Mouse (Mus musculus) forebrain, embryonic 14.5 days (tissue): ENCODE measurements around the gene Prap1. TPM values are rescaled to one million over a fixed set of nuclear protein-coding genes. Genes with fewer than 3 reads are reported as not detected.
A peak's percentile ranks its signal among the peaks of the same experiment; 100 is the strongest.
"Not testable (repeated sequence)": the region's sequence is repeated elsewhere in the genome, so short reads cannot be mapped to it uniquely, and the experiment has no call there.

ENCODE experiments used
- ATAC-seq: fragments of 200-750 bp; cut with Nextera tagmentation; 2 replicates; pipeline ENCODE4 v1.8.0; 2017; ENCODE audit warnings: mild to moderate bottlenecking, moderate library complexity
- DNase-seq: peaks from one replicate; pipeline ENCODE4 v3.0.0-alpha.2; 2015; ENCODE audit warnings: low spot score
- H3K27ac ChIP-seq: fragments of 300-500 bp; sonication (generic); 2 replicates; pipeline ENCODE4 v1.5.1; 2014; ENCODE audit warnings: low read depth, mild to moderate bottlenecking, control low read depth, low read length, moderate library complexity
- H3K27me3 ChIP-seq: fragments of 300-500 bp; sonication (generic); replicated peaks from 2 replicates; pipeline ENCODE4 v1.6.1; 2014; ENCODE audit warnings: low read length, control low read depth, mixed read lengths; ENCODE audit not compliant: control insufficient read depth, insufficient read depth
- H3K36me3 ChIP-seq: fragments of 300-500 bp; sonication (generic); 2 replicates; pipeline ENCODE4 v1.6.1; 2014; ENCODE audit warnings: low read length, control low read depth; ENCODE audit not compliant: control insufficient read depth, insufficient read depth
- H3K4me1 ChIP-seq: fragments of 300-500 bp; sonication (generic); 2 replicates; pipeline ENCODE4 v1.6.1; 2014; ENCODE audit warnings: antibody characterized with exemption, low read length, control low read depth; ENCODE audit not compliant: control insufficient read depth, insufficient read depth
- H3K4me2 ChIP-seq: fragments of 300-500 bp; sonication (generic); 2 replicates; pipeline ENCODE4 v1.6.1; 2014; ENCODE audit warnings: mild to moderate bottlenecking, control low read depth, low read length
- H3K4me3 ChIP-seq: fragments of 300-500 bp; sonication (generic); 2 replicates; pipeline ENCODE4 v1.5.1; 2014; ENCODE audit warnings: low read depth, low read length, control low read depth
- H3K9ac ChIP-seq: fragments of 300-500 bp; sonication (generic); 2 replicates; pipeline ENCODE4 v1.6.1; 2014; ENCODE audit warnings: mild to moderate bottlenecking, low read length, control low read depth, moderate library complexity
- H3K9me3 ChIP-seq: fragments of 300-500 bp; sonication (generic); replicated peaks from 2 replicates; pipeline ENCODE4 v1.6.1; 2016; ENCODE audit warnings: low read length, control low read depth, mixed read lengths; ENCODE audit not compliant: control insufficient read depth
- WGBS: fragments of 180-500 bp; shearing (Covaris S2); extraction: QIAGEN DNeasy Blood & Tissue Kit; methylation state at CpG from one replicate; pipeline ENCODE4 v1.1.7; 2014; 5-methylcytosine and 5-hydroxymethylcytosine counted together
- polyA plus RNA-seq: library from polyadenylated mRNA; unstranded; fragments of >200 nt; fragmentation: Nextera tagmentation; extraction: Ambion mirVana; gene quantifications from 2 replicates; pipeline ENCODE4 v1.2.1, GENCODE M21; 2014

Prap1 gene
- polyA plus RNA-seq, 1 experiment from 2014 or later: not detected

DNA sequence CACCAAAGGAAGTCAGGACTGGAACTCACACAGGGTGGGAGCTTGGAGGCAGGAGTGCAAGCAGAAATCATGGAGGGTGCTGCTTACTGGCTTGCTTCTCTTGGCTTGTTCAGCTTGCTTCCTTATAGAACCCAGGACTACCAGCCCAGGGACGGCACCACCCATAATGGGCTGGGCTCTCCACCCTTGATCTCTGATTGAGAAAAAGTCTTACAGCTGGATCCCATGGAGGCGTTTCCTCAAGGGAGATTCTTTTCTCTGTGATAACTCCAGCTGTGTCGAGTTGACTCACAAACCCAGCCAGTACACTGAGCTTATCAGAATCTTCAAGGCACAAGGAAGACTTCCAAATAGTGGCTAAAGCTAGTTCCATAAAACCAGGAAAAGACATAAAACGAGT is 29.6 kb downstream of the Prap1 start:
- no peak overlapping the region for H3K4me2 ChIP-seq

DNA sequence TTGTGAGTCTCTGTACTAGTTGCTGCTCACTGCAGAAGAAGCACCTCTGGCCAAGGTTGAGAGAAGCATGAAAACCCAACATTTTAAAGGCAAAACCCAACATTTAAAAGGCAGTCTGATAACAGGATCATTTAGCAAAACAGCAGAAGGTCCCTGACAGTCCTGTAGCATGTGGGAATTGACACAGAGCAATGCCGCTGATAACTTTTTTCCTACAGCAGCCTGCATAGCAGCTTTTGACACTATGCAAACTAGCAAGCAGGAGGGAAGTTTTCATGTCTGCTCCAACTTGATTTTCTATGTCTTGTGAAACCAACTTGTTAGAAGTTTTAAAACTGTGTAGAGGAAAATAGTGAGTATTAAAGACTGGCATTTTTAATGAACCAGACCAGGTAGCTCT is 31.2 kb downstream of the Prap1 start:
- no peaks in the 10 kb centered on the region for H3K27me3 ChIP-seq
- H3K4me3 ChIP-seq: no peak overlapping the region
- ATAC-seq: no peak
- WGBS: 86% methylated on average over 1 of the region's 1 CpGs
- H3K27ac ChIP-seq: no peak overlapping the region
- no peaks in the 10 kb centered on the region for H3K4me1 ChIP-seq
- no peak overlapping the region for H3K4me2 ChIP-seq
- no peak for DNase-seq
- no peaks in the 10 kb centered on the region for H3K9me3 ChIP-seq
- no peaks in the 10 kb centered on the region for H3K36me3 ChIP-seq
- H3K9ac ChIP-seq: no peak overlapping the region

More for the DNA sequence above, 29.6 kb downstream of the Prap1 start:
- DNase-seq (no peak), ATAC-seq (no peak)
- H3K27me3 ChIP-seq: no peaks in the 10 kb centered on the region
- 37% methylated on average over 4 of the region's 4 CpGs for WGBS
- H3K9me3 ChIP-seq: no peaks in the 10 kb centered on the region
- H3K4me3 ChIP-seq: no peak overlapping the region
- H3K36me3 ChIP-seq: no peaks in the 10 kb centered on the region
- H3K27ac ChIP-seq: no peak overlapping the region
- no peaks in the 10 kb centered on the region for H3K4me1 ChIP-seq
- no peak overlapping the region for H3K9ac ChIP-seq

DNA sequence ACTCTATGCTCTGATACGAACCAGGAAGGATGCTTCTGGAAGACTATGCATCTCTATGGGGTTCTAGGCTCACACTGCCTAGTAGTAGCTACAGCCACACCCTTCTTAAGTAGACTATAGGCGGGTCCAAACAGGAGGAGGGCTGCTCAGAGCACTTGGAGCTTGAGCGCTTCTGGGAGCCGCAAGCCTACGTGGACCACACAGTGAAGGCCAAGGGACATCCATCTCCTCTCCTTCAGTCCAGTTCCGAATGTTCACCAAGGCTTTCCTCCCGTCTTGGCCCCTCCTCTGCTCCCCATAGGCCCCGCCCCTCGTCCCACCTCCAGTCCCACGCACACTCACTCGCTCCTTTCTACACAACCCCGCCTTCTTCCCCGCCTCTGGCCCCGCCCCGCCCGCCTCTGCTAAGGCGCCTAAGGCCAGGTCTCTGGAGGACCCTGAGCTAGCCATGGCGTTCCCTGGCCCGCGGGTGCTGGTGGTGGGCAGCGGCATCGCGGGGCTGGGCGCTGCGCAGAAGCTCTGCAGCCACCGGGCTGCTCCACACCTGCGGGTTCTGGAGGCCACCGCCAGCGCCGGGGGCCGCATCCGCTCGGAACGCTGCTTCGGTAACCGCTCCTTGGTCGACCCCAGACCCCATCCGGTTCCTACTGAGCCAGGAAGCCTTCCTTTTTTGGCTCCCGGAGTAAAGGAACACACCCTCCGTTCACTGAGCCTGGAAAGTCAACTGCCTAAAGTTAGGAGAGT is 32.3 kb downstream of the Prap1 start:
- no peaks in the 10 kb centered on the region for H3K27me3 ChIP-seq
- WGBS: 2% methylated on average over 40 of the region's 40 CpGs
- ATAC-seq: peak; percentile 97

DNA sequence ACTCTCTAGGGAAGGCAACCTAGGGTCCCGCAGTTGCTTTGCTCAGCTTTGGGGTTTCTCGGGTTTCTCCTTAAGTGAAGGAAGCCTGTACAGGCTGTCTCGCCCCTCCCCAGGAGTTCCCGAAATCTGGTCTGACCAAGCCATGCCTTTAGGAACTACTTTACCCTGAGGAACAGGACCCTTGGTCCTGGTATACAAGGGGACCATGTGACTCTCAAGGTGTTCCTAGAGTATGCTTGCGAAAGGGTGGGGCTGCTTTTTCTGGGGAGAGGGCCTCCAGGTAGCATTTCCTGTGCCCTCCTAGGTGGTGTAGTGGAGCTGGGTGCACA is 32.8 kb downstream of the Prap1 start:
- H3K9ac ChIP-seq: peak overlapping the region; percentile 82
- no peak; the same call in 1 of the 2 replicates for ATAC-seq

More for the DNA sequence above, 32.3 kb downstream of the Prap1 start:
- peak; percentile 90 for DNase-seq
- H3K36me3 ChIP-seq: no peaks in the 10 kb centered on the region
- H3K9me3 ChIP-seq: no peaks in the 10 kb centered on the region
- H3K27ac ChIP-seq: no peak overlapping the region
- H3K9ac ChIP-seq: peak overlapping the region; percentile 82
- H3K4me1 ChIP-seq: no peaks in the 10 kb centered on the region
- peak overlapping the region; percentile 67 for H3K4me3 ChIP-seq
- peak overlapping the region; percentile 82 for H3K4me2 ChIP-seq

DNA sequence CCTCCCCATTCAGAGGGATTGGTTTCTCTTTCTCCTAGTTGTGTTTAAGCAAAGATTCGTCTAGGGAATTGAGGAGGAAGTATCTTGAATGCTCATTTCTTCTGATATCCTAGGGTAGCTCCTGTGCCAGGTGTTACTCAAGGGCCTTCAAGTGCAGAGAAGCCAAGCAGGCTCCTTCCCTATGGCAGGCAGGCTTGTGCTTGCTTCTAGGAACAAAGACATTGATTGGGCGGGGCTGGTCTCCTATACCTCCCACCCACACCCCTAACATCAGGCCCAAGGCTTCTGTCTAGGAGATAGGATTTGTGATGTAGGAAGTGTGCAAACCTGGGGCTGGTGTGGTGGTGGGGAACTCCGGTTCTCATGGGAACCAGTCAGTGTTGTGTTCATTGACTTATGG is 33.7 kb downstream of the Prap1 start:
- Histone ChIP-seq H3K4me2 (no peak overlapping the region), H3K27ac (no peak overlapping the region), H3K9ac (no peak overlapping the region), H3K27me3 (no peaks in the 10 kb centered on the region), H3K4me1 (no peaks in the 10 kb centered on the region), H3K36me3 (no peaks in the 10 kb centered on the region), H3K9me3 (no peaks in the 10 kb centered on the region), H3K4me3 (no peak overlapping the region)
- ATAC-seq (no peak), DNase-seq (no peak)
- WGBS: 89% methylated on average over 3 of the region's 3 CpGs

More for the DNA sequence above, 32.8 kb downstream of the Prap1 start:
- Histone ChIP-seq H3K4me1 (no peaks in the 10 kb centered on the region), H3K4me2 (peak overlapping the region; percentile 82), H3K36me3 (no peaks in the 10 kb centered on the region), H3K27ac (no peak overlapping the region), H3K9me3 (no peaks in the 10 kb centered on the region), H3K27me3 (no peaks in the 10 kb centered on the region), H3K4me3 (peak overlapping the region; percentile 67)
- 10% methylated on average over 5 of the region's 5 CpGs for WGBS
- no peak for DNase-seq

DNA sequence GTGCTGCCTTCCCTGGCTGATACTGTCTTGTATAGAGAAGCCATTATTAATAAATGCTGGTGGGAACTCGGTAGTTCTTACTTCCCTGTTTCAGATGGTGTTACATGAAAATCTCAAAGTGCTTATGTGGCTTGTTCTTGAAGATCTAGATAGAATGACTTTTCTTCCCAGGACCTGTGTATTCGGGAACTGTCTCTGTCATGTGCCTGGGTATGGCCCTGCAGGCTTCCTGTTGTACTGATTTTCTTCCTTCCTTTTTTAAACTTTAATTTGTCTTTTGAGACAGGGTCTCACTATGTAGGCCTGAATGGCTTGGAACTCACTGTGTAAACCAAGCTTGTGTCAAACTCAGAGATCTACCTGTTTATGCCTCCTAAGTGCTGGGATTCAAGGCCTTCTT is 34.7 kb downstream of the Prap1 start:
- DNase-seq: no peak
- ATAC-seq: no peak
- Histone ChIP-seq H3K4me3 (no peak overlapping the region), H3K36me3 (no peaks in the 10 kb centered on the region), H3K9ac (no peak overlapping the region), H3K27me3 (no peaks in the 10 kb centered on the region), H3K27ac (no peak overlapping the region), H3K4me2 (no peak overlapping the region), H3K4me1 (no peaks in the 10 kb centered on the region), H3K9me3 (no peaks in the 10 kb centered on the region)
- WGBS: 89% methylated on average over 2 of the region's 2 CpGs

DNA sequence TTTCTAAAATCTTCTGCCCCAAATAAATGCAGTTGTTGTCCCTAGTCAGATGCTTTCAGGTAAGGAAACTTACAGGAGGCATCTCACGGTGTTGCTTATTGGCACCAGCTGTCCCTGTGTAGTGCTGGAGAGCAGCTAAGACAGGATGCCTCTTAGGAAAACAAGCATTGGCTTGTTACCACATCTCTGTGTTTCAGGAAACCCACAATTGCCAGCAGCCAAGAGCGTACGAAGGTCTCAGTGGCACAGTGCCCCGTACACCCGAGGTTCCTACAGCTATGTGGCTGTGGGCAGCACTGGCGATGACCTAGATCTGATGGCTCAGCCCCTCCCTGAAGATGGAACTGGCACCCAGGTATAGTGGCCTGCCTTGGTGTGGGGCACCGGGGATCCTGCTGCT is 39.0 kb downstream of the Prap1 start:
- not testable (repeated sequence) for H3K4me2 ChIP-seq, ATAC-seq, H3K9me3 ChIP-seq, H3K9ac ChIP-seq, H3K4me3 ChIP-seq, DNase-seq, H3K36me3 ChIP-seq, H3K27ac ChIP-seq, H3K27me3 ChIP-seq, H3K4me1 ChIP-seq
- WGBS: 83% methylated on average over 7 of the region's 7 CpGs

DNA sequence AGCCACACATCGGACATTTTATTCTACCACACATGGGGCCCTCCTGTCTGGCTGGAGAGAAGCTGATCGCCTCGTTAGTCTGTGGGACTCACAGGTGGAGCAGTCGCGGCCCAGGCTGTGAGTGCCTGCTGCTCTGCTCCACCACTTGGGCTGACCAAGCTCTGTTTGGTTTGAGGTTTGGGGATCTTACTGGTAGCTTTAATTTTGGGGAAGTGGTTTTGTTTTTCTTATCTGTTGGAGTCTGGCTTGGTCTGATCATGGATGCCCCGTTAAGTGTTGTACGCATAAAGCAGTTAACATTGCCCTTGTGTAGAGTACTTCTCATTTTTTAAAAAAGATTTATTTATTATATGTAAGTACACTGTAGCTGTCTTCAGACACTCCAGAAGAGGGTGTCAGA is 40.8 kb downstream of the Prap1 start:
- ATAC-seq, H3K4me2 ChIP-seq, H3K4me3 ChIP-seq, H3K27me3 ChIP-seq, H3K27ac ChIP-seq, H3K9ac ChIP-seq, H3K9me3 ChIP-seq, H3K4me1 ChIP-seq, H3K36me3 ChIP-seq, DNase-seq: not testable (repeated sequence)
- 90% methylated on average over 4 of the region's 7 CpGs for WGBS

DNA sequence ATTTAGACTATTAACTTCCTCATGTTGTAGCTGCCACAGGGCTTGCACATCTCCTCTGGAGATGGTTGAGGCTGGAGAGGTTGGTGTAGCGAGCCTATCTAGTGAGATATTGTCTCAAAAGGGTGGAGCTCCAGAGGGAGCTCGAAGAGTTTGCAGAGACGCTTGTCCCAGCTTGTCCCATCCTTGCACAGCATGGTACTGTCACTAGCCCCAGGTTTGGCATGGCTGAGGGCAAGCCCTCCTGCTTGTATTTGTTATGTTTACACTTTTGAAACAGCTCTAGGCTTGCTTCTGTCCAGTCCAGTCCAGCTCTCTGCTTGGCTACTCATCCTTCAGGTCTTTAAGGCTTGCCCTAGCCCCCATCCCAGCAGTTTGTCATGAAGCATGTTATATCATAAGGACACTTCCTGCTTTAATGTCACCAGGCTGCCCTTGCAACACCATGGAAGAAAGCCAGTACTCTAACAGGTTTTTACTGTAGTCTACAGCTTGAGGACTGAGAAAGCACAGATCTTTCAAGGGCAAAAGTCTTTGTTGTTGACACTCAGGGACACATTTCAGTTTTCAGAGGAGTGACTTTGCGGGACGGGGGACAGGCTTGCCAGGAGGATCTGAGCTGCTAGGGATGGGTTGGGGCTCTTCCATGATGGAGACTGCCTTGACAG is 42.0 kb downstream of the Prap1 start:
- DNase-seq (no peak), ATAC-seq (no peak)
- Histone ChIP-seq H3K27me3 (no peaks in the 10 kb centered on the region), H3K4me1 (peaks cover 3% of the 10 kb centered on the region; the same call in 1 of the 2 replicates), H3K27ac (no peak overlapping the region), H3K9ac (no peak overlapping the region), H3K4me3 (no peak overlapping the region), H3K4me2 (no peak overlapping the region), H3K36me3 (no peaks in the 10 kb centered on the region), H3K9me3 (no peaks in the 10 kb centered on the region)
- WGBS: 90% methylated on average over 5 of the region's 5 CpGs
